Mouse (Mus musculus): ENCODE results near the gene Echdc2.
"Not testable (repeated sequence)": the region's sequence is repeated elsewhere in the genome, so short reads cannot be mapped to it uniquely, and the experiment has no call there.

Echdc2 gene

GRCm38 (mm10) chr4:108165152-108165895 is at the start of gene Echdc2:
Gene Echdc2, plus strand, starts transcription at chr4:108165437.
- peak in 1 of 2 experiments; percentile 8 for DNase-seq

GRCm38 (mm10) chr4:108116466-108116865 is 48.8 kb upstream of the Echdc2 start:
- DNase-seq, result no peak

- no peak for DNase-seq
Measured at GRCm38 (mm10) chr4:108117488-108117887, 47.7 kb upstream of the Echdc2 start.

- peak; percentile 83 to 84 for DNase-seq
Measured at GRCm38 (mm10) chr4:108117924-108118876, 47.0 kb upstream of the Echdc2 start.

GRCm38 (mm10) chr4:108124104-108124503 is 41.1 kb upstream of the Echdc2 start:
- no peak for DNase-seq

- no peak for DNase-seq
Measured at GRCm38 (mm10) chr4:108126260-108126659, 39.0 kb upstream of the Echdc2 start.

- no peak for DNase-seq
Measured at GRCm38 (mm10) chr4:108127516-108127915, 37.7 kb upstream of the Echdc2 start.

- no peak for DNase-seq
Measured at GRCm38 (mm10) chr4:108128339-108128738, 36.9 kb upstream of the Echdc2 start.

- no peak for DNase-seq
Measured at GRCm38 (mm10) chr4:108130452-108130851, 34.8 kb upstream of the Echdc2 start.

GRCm38 (mm10) chr4:108136938-108137337 is 28.3 kb upstream of the Echdc2 start:
- no peak for DNase-seq

- not testable (repeated sequence) for DNase-seq
Measured at GRCm38 (mm10) chr4:108143178-108143577, 22.1 kb upstream of the Echdc2 start.

- no peak for DNase-seq
Measured at GRCm38 (mm10) chr4:108143778-108144177, 21.5 kb upstream of the Echdc2 start.

- no peak for DNase-seq
Measured at GRCm38 (mm10) chr4:108144880-108145279, 20.4 kb upstream of the Echdc2 start, which contains the start of gene Scp2. Gene Scp2, minus strand, starts transcription at chr4:108144998.

- DNase-seq, result not testable (repeated sequence)
Measured at GRCm38 (mm10) chr4:108145554-108145953, 19.7 kb upstream of the Echdc2 start.

- not testable (repeated sequence) for DNase-seq
Measured at GRCm38 (mm10) chr4:108155141-108155540, 10.1 kb upstream of the Echdc2 start.

GRCm38 (mm10) chr4:108161936-108162335 is 3.3 kb upstream of the Echdc2 start:
- DNase-seq, result no peak

GRCm38 (mm10) chr4:108163291-108163690 is 1.9 kb upstream of the Echdc2 start:
- no peak for DNase-seq

- no peak for DNase-seq
Measured at GRCm38 (mm10) chr4:108166874-108167273, 1.6 kb downstream of the Echdc2 start.

- no peak for DNase-seq
Measured at GRCm38 (mm10) chr4:108168056-108168455, 2.8 kb downstream of the Echdc2 start.

- DNase-seq, result no peak
Measured at GRCm38 (mm10) chr4:108182278-108182677, 17.0 kb downstream of the Echdc2 start.

- DNase-seq, result no peak
Measured at GRCm38 (mm10) chr4:108192821-108193323, 27.6 kb downstream of the Echdc2 start.

GRCm38 (mm10) chr4:108196277-108196855 is 31.1 kb downstream of the Echdc2 start:
- no peak for DNase-seq

- no peak for DNase-seq
Measured at GRCm38 (mm10) chr4:108199236-108199635, 34.0 kb downstream of the Echdc2 start.

Data from thymus, adult 18-20 months (tissue).